Mouse (Mus musculus) embryonic facial prominence, embryonic 10.5 days (tissue): ENCODE measurements at regions not wholly inside any gene's neighbourhood (a gene's known extent, or its start where the extent isn't known, plus 50 kb on each side); places are given as distances from the start of the nearest gene placed in this dataset.
"Not testable (repeated sequence)": the region's sequence is repeated elsewhere in the genome, so short reads cannot be mapped to it uniquely, and the experiment has no call there.

ENCODE experiments used
- DNase-seq: peaks from one replicate; pipeline ENCODE4 v3.0.0-alpha.2; 2017; ENCODE audit warnings: low spot score
- H3K27ac ChIP-seq: fragments of 300-500 bp; sonication (generic); replicated peaks from 2 replicates; pipeline ENCODE4 v1.5.1; 2016; ENCODE audit warnings: mild to moderate bottlenecking
- H3K27me3 ChIP-seq: fragments of 300-500 bp; sonication (generic); replicated peaks from 2 replicates; pipeline ENCODE4 v1.6.1; 2016; ENCODE audit warnings: low read depth, mild to moderate bottlenecking; ENCODE audit not compliant: poor library complexity, severe bottlenecking
- H3K36me3 ChIP-seq: fragments of 300-500 bp; sonication (generic); replicated peaks from 2 replicates; pipeline ENCODE4 v1.6.1; 2016; ENCODE audit warnings: mild to moderate bottlenecking, moderate library complexity
- H3K4me1 ChIP-seq: fragments of 300-500 bp; sonication (generic); 2 replicates; pipeline ENCODE4 v1.6.1; 2016
- H3K4me3 ChIP-seq: fragments of 300-500 bp; sonication (generic); 2 replicates; pipeline ENCODE4 v1.5.1; 2016; ENCODE audit warnings: mild to moderate bottlenecking, moderate library complexity
- H3K9me3 ChIP-seq: fragments of 300-500 bp; sonication (generic); 2 replicates; pipeline ENCODE4 v1.6.1; 2016; ENCODE audit warnings: mild to moderate bottlenecking
- WGBS: fragments of 180-500 bp; shearing (Covaris S2); methylation state at CpG from one replicate; pipeline ENCODE4 v1.1.7; 2016; 5-methylcytosine and 5-hydroxymethylcytosine counted together

GRCm38 (mm10) chr4:23843609-23844287, 652.5 kb upstream of the Mms22l start:
- no peaks in the 10 kb centered on the region for H3K27me3 ChIP-seq
- 79% methylated on average over 4 of the region's 4 CpGs for WGBS
- no peak overlapping the region for H3K27ac ChIP-seq
- DNase-seq = no peak
- no peaks in the 10 kb centered on the region for H3K36me3 ChIP-seq
- no peak overlapping the region for H3K4me3 ChIP-seq
- no peaks in the 10 kb centered on the region for H3K9me3 ChIP-seq
- no peaks in the 10 kb centered on the region for H3K4me1 ChIP-seq

GRCm38 (mm10) chr4:23844288-23844971, 651.8 kb upstream of the Mms22l start:
- Histone ChIP-seq H3K4me3 (no peak overlapping the region), H3K27ac (no peak overlapping the region), H3K36me3 (no peaks in the 10 kb centered on the region), H3K4me1 (no peaks in the 10 kb centered on the region), H3K27me3 (no peaks in the 10 kb centered on the region), H3K9me3 (no peaks in the 10 kb centered on the region)
- no peak for DNase-seq
- WGBS = 84% methylated on average over 2 of the region's 2 CpGs

- H3K36me3 ChIP-seq = no peaks in the 10 kb centered on the region
- no peaks in the 10 kb centered on the region for H3K9me3 ChIP-seq
- no peak overlapping the region for H3K4me3 ChIP-seq
- H3K27ac ChIP-seq = no peak overlapping the region
- no peaks in the 10 kb centered on the region for H3K27me3 ChIP-seq
- DNase-seq = no peak
- WGBS = 77% methylated on average over 5 of the region's 5 CpGs
- H3K4me1 ChIP-seq = no peaks in the 10 kb centered on the region
Measured at GRCm38 (mm10) chr4:23845263-23845662, 651.0 kb upstream of the Mms22l start.

GRCm38 (mm10) chr4:23850640-23851039, 645.6 kb upstream of the Mms22l start:
- no peak for DNase-seq
- Histone ChIP-seq H3K36me3 (no peaks in the 10 kb centered on the region), H3K4me1 (no peaks in the 10 kb centered on the region), H3K4me3 (no peak overlapping the region), H3K9me3 (no peaks in the 10 kb centered on the region), H3K27me3 (no peaks in the 10 kb centered on the region), H3K27ac (no peak overlapping the region)
- 88% methylated on average over 2 of the region's 2 CpGs for WGBS

- Histone ChIP-seq H3K27me3 (no peaks in the 10 kb centered on the region), H3K9me3 (no peaks in the 10 kb centered on the region), H3K27ac (no peak overlapping the region), H3K4me1 (no peaks in the 10 kb centered on the region), H3K36me3 (no peaks in the 10 kb centered on the region), H3K4me3 (no peak overlapping the region)
- WGBS = 86% methylated on average over 3 of the region's 3 CpGs
- no peak for DNase-seq
Measured at GRCm38 (mm10) chr4:23862437-23862836, 633.8 kb upstream of the Mms22l start.

GRCm38 (mm10) chr4:23880007-23880406, 616.2 kb upstream of the Mms22l start:
- H3K4me1 ChIP-seq = no peaks in the 10 kb centered on the region
- no peak overlapping the region for H3K4me3 ChIP-seq
- no peak overlapping the region for H3K27ac ChIP-seq
- no peak for DNase-seq
- WGBS = 91% methylated on average over 7 of the region's 7 CpGs
- no peaks in the 10 kb centered on the region for H3K36me3 ChIP-seq
- no peaks in the 10 kb centered on the region for H3K9me3 ChIP-seq
- no peaks in the 10 kb centered on the region for H3K27me3 ChIP-seq

GRCm38 (mm10) chr4:23913396-23913795, 582.9 kb upstream of the Mms22l start:
- Histone ChIP-seq H3K4me1 (no peaks in the 10 kb centered on the region), H3K9me3 (no peaks in the 10 kb centered on the region), H3K4me3 (no peak overlapping the region), H3K27ac (no peak overlapping the region), H3K36me3 (no peaks in the 10 kb centered on the region), H3K27me3 (no peaks in the 10 kb centered on the region)
- WGBS = 23% methylated on average over 4 of the region's 4 CpGs
- DNase-seq = peak; percentile 12

- Histone ChIP-seq H3K27ac (no peak overlapping the region), H3K9me3 (no peaks in the 10 kb centered on the region), H3K36me3 (no peaks in the 10 kb centered on the region), H3K4me3 (no peak overlapping the region), H3K27me3 (no peaks in the 10 kb centered on the region), H3K4me1 (no peaks in the 10 kb centered on the region)
- WGBS = 75% methylated on average over 4 of the region's 4 CpGs
- DNase-seq = no peak
Measured at GRCm38 (mm10) chr4:23913822-23914221, 582.4 kb upstream of the Mms22l start.

- H3K4me3 ChIP-seq = no peak overlapping the region
- DNase-seq = no peak
- no peak overlapping the region for H3K27ac ChIP-seq
- H3K9me3 ChIP-seq = no peaks in the 10 kb centered on the region
- H3K36me3 ChIP-seq = no peaks in the 10 kb centered on the region
- no peaks in the 10 kb centered on the region for H3K4me1 ChIP-seq
- H3K27me3 ChIP-seq = no peaks in the 10 kb centered on the region
- 83% methylated on average over 7 of the region's 7 CpGs for WGBS
Measured at GRCm38 (mm10) chr4:23914423-23914822, 581.8 kb upstream of the Mms22l start.

GRCm38 (mm10) chr4:23921520-23921919, 574.7 kb upstream of the Mms22l start:
- no peak overlapping the region for H3K27ac ChIP-seq
- no peaks in the 10 kb centered on the region for H3K36me3 ChIP-seq
- no peak overlapping the region for H3K4me3 ChIP-seq
- no peaks in the 10 kb centered on the region for H3K9me3 ChIP-seq
- WGBS = 86% methylated on average over 3 of the region's 3 CpGs
- no peaks in the 10 kb centered on the region for H3K4me1 ChIP-seq
- H3K27me3 ChIP-seq = no peaks in the 10 kb centered on the region
- DNase-seq = no peak

GRCm38 (mm10) chr4:23954140-23954539, 542.1 kb upstream of the Mms22l start:
- Histone ChIP-seq H3K9me3 (no peaks in the 10 kb centered on the region), H3K27me3 (no peaks in the 10 kb centered on the region), H3K4me3 (no peak overlapping the region), H3K36me3 (no peaks in the 10 kb centered on the region), H3K27ac (no peak overlapping the region), H3K4me1 (no peaks in the 10 kb centered on the region)
- 90% methylated on average over 2 of the region's 2 CpGs for WGBS
- no peak for DNase-seq

GRCm38 (mm10) chr4:23982193-23982592, 514.1 kb upstream of the Mms22l start:
- not testable (repeated sequence) for H3K27ac ChIP-seq, H3K9me3 ChIP-seq, H3K4me3 ChIP-seq, H3K27me3 ChIP-seq, H3K36me3 ChIP-seq, DNase-seq
- 93% methylated on average over 2 of the region's 2 CpGs for WGBS
- H3K4me1 ChIP-seq = peaks cover 15% of the 10 kb centered on the region

- peak overlapping the region; percentile 32 for H3K4me3 ChIP-seq
- H3K36me3 ChIP-seq = no peaks in the 10 kb centered on the region
- peaks cover 15% of the 10 kb centered on the region for H3K4me1 ChIP-seq
- 31% methylated on average over 13 of the region's 13 CpGs for WGBS
- H3K27me3 ChIP-seq = no peaks in the 10 kb centered on the region
- H3K9me3 ChIP-seq = no peaks in the 10 kb centered on the region
- H3K27ac ChIP-seq = peak overlapping the region; percentile 73
- peak; percentile 82 for DNase-seq
Measured at GRCm38 (mm10) chr4:23982790-23983451, 513.3 kb upstream of the Mms22l start.
